Mouse (Mus musculus): ENCODE measurements around the gene Tk1.
"Not testable (repeated sequence)": the region's sequence is repeated elsewhere in the genome, so short reads cannot be mapped to it uniquely, and the experiment has no call there.

Gene Tk1

GRCm38 (mm10) chr11:117790703-117791440 lies 35.0 kb downstream of the Tk1 start:
- DNase-seq (ENCODE audit: low read depth, low spot score), result no peak

- no peak for DNase-seq (ENCODE audit: low read depth, low spot score)
Observed at GRCm38 (mm10) chr11:117790286-117790685, 35.6 kb downstream of the Tk1 start.

GRCm38 (mm10) chr11:117788481-117788880 lies 37.4 kb downstream of the Tk1 start:
- DNase-seq (ENCODE audit: low read depth, low spot score), result not testable (repeated sequence)

DNA sequence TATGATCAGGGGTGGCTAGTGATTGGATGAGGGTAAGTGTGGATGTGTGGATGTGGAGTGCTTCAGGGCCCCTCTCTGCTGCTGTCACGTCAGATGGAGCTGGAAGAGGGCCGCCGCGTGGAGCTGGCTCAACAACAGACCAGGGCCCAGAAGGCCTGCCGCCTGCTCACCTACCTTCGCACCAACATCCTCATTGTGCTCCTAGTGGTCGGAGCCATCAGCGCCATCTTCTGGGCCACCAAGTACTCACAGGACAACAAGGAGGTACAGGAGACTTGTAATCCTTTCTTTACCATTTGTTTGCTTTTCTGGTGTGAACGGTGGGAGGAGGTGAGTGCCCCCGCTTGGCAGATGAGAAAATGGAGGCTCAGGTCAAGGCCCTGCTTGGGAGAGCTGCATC lies 39.6 kb downstream of the Tk1 start:
- no peak for DNase-seq (ENCODE audit: low read depth, low spot score)

DNA sequence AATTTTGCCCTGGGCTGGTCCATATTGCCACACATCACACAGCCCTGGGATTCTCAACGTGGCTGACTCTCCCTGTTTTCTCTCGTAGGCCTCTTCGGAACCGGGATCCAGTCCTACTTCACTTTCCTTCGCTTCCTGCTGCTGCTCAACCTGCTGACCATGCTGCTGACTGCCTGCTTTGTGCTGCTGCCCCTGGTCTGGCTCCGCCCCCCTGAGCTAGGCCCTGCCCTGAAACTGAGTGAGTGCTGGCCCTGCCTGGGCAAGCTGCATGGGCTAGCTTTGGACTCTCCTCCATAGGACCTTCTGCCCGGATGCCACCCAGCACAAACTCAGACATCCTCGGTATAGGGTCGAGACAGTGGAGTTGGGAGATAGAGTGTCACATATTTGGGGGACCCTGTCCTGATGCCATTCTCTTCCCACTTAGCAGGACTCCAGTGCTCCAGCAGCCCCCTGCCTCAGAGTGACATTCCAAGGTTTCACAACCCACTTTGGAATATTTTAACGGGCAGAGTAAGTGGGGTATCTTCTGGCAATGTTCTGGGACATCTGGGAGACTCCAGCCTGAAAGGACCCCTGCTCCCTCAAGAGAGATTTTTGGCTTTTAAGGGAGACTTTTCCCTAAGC lies 42.1 kb downstream of the Tk1 start:
- no peak for DNase-seq (ENCODE audit: low read depth, low spot score)

DNA sequence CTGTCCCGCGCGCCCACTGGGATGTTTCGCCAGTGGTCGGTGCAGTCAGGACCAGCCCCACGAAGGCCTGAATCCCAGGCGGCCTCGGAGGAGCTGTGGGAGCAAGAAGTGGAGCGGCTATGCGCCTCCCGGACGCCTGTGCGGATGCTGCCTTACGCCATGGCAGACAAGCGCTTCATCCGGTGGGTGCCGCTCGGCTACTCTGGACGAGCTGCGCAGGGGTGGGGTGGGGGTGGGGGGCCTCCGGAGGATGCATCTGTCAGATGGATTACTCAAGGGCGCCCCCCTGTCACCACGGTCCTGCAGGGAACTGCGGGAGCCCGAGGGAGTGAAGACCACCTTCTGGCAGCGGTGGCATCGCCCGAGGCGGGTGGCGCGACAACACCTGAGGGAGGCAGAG lies 42.8 kb downstream of the Tk1 start:
- DNase-seq (ENCODE audit: low read depth, low spot score), result peak; percentile 16

GRCm38 (mm10) chr11:117782705-117783034 lies 43.2 kb downstream of the Tk1 start:
- no peak for DNase-seq (ENCODE audit: low read depth, low spot score)

DNA sequence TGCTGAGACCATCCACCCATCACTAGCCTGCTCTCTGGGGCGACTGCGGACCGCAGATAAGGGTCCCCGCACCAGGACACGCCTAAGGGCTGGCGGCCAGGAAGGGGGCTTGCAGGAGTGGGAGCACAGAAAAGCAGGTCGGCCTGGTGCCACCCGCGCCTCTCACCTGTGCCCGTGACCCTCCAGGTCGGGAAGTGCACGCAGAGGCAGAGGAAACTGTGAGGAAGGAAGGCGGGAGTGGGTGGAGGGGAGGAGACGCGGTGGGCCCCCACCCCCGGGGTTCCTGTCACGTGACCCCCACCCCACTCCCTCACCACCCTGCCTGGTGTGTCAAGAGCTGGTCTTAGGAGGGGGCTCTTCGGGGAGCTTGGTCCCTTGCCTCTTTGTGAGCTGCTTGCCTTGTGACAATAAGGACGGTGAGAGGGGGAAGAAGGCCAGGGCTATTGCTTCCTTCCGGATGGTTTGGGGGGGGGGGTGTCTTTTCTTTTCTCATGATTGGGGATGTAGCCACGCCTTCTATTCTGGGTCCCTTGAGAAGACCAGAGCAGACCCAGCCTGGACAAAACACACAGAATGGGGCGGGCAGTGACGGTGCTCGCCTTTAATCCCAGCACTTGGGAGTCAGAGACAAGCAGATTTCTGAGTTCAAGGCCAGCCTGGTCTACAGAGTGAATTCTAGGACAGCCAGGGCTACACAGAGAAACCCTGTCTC lies 43.7 kb downstream of the Tk1 start, which contains the start of the genes Tmc8 and Tmc6:
TSS of gene Tmc8 (plus strand) at position 84 of the 712 bp plus-strand sequence.
TSS of gene Tmc6 (minus strand) at position 206 of the 712 bp plus-strand sequence.
- no peak for DNase-seq (ENCODE audit: low read depth, low spot score)

GRCm38 (mm10) chr11:117781199-117781821 lies 44.6 kb downstream of the Tk1 start:
- no peak for DNase-seq (ENCODE audit: low read depth, low spot score)

- no peak for DNase-seq (ENCODE audit: low read depth, low spot score)
Observed at GRCm38 (mm10) chr11:117780582-117781111, 45.2 kb downstream of the Tk1 start.

DNA sequence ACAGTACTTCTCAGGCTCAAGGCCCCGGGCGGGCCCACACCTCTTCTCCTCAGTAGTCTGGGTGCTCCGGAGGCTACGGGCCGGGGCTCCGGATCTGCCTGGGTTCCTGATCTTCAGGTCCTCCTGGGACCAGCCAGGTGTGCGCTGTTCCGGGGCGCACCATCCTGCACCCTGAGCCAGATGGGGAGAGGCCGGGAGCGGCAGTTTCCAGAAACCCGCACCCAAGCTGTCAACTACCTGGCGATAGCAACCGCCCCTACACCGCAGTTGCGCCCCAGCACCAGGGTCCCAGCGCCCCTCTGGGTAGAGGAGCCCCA lies 45.7 kb downstream of the Tk1 start:
- DNase-seq (ENCODE audit: low read depth, low spot score), result no peak

DNA sequence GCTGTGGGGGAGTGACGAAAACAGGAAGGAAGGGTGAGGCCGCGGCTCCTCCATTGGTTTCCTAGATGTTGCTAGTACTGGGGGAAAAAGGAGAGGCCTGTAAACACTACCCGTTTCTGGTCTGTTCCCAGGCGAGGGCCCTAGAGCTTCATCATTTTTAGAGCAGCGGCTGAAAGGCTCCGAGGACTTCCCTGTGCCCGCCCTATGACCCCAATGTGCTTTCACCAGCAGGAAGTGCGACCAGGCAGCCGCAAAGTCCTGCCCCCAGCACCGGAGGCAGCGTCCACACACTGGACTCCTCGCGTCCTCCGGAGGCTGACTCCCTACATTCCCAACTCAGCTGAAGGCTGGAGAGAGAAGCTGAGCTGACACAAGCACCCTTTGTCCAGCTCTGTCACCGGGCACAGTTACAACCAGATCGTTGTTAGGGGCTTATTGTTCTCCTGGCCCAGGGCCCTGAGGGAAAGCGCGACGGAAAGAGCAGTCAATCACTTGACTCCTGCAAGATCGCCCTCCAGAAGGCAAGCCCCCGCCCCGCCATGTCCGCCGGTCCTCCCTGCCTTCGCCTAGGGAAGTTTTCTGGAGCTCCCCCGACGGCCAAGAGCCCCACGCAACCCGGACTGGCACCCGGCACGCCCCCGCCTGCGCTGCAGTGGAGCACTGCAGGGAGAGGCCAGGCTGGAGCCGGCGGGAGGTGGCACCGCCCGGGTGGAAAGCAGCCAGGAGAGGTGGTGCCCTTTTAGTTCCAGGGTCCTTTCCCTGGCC lies 46.3 kb downstream of the Tk1 start:
- DNase-seq (ENCODE audit: low read depth, low spot score), result peak; percentile 12

- no peak for DNase-seq (ENCODE audit: low read depth, low spot score)
Observed at GRCm38 (mm10) chr11:117778851-117779433, 47.0 kb downstream of the Tk1 start.

DNA sequence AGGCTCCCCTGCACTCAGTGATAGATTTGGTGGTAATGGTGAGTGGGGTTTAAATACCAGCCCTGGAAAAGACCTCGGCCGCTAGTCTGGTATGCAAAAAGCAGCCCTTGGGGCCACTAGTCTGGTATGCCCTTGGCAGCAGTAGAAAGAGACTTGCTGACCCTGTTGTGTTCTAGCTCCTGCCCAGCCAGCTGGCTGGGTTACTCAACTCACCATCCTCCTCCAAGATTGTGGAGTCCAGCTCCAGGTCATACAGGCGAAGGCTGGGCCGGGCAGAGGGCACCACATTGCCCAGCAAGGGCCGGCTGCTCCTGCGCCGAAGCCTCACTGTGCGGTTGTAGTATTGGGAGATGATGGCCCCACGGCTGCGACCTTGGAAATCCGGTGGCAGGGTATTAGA lies 47.9 kb downstream of the Tk1 start:
- DNase-seq (ENCODE audit: low read depth, low spot score), result no peak

GRCm38 (mm10) chr11:117777111-117777510 lies 48.8 kb downstream of the Tk1 start:
- DNase-seq (ENCODE audit: low read depth, low spot score), result no peak

DNA sequence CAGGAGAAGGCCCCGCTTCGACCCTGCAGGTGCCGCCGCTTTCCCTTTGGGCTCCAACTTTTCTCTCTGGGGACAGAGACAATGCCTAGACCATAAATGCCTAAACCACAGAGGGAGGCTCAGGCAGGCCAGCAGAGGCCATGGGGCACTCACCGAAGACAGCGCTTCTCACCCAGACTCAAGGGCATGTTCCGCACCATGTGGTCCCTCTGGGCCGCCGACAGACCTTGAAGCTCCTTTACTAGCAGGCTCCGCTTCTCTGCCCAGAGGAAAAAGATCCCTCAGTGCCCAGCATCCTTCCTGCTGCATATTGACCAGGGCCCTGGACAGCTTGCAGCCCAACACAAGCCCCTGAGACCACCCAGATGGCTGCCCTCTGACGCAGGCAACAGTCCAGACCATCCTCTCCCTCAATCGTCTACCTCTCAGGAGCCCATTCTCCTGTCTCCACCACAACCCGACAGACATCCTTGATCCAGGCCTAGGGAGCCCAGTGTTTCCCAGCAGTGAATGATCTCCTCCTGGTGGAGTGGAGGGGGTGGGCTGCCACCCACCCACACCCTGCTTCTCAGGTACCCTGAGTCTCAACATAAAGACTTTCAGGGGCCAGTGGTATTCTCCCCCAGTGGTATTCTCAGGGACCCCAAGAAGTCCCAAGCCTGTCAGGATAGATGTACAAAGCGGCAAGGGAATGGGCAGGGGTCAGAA lies 49.7 kb downstream of the Tk1 start:
- no peak for DNase-seq (ENCODE audit: low read depth, low spot score)

GRCm38 (mm10) chr11:117775540-117775939 lies 50.4 kb downstream of the Tk1 start:
- no peak for DNase-seq (ENCODE audit: low read depth, low spot score)

GRCm38 (mm10) chr11:117774925-117775324 lies 51.0 kb downstream of the Tk1 start:
- DNase-seq (ENCODE audit: low read depth, low spot score), result no peak

- no peak for DNase-seq (ENCODE audit: low read depth, low spot score)
Observed at GRCm38 (mm10) chr11:117772352-117772751, 53.5 kb downstream of the Tk1 start.

GRCm38 (mm10) chr11:117770407-117770806 lies 55.5 kb downstream of the Tk1 start:
- no peak for DNase-seq (ENCODE audit: low read depth, low spot score)
